Mouse (Mus musculus) left cerebral cortex, adult 2 months (tissue): ENCODE measurements at regions not wholly inside any gene's neighbourhood (a gene's known extent, or its start where the extent isn't known, plus 50 kb on each side); places are given as distances from the start of the nearest gene placed in this dataset.
"Not testable (repeated sequence)": the region's sequence is repeated elsewhere in the genome, so short reads cannot be mapped to it uniquely, and the experiment has no call there.

Experiments
- DNase-seq, 2 experiments: peaks; one replicate each; pipeline ENCODE4 v3.0.0; 2021 to 2022; ENCODE audit warnings: low spot score in 2 of 2, mixed read lengths in 1 of 2; ENCODE audit errors: extremely low spot score in 1 of 2
- H3K27ac ChIP-seq: fragments of 200-600 bp; 2 replicates; pipeline ENCODE4 v1.8.1; 2022
- H3K4me3 ChIP-seq: fragments of 200-600 bp; 2 replicates; pipeline ENCODE4 v1.8.1; 2022
- CTCF ChIP-seq: fragments of 200-600 bp; IDR thresholded peaks from 2 replicates; pipeline ENCODE4 v1.8.1; 2022; ENCODE audit warnings: antibody characterized with exemption, mild to moderate bottlenecking, moderate library complexity
- intact Hi-C: fragments of 180-260 bp; cut with DNase I; formaldehyde crosslinking; loops from one replicate; pipeline ENCODE4 v1.15.1; 2025

DNA sequence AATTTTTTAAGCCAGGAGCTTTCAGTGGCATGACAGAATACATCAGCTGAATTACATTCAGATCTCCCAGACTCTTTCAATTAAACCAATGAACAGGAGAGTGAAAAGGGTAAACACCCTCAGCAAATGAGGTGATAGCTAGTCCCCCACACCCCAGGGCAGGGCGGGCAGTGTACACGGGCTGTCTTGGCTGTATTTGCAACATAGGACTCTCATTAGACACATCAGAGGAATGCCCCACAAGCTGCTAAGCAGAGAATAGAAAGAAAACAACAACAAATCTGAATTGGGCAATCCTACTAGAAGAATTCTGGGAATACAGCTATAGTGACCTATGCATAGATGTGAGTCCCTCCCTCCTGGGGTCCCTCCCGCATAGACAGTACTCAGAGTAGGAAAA is 131.8 kb upstream of the Zfp637 start:
- Histone ChIP-seq H3K4me3 (no peak overlapping the region), H3K27ac (no peak overlapping the region)
- no peak for DNase-seq
- TF ChIP-seq CTCF, result no peak
- intact Hi-C loops, result no loop called here

DNA sequence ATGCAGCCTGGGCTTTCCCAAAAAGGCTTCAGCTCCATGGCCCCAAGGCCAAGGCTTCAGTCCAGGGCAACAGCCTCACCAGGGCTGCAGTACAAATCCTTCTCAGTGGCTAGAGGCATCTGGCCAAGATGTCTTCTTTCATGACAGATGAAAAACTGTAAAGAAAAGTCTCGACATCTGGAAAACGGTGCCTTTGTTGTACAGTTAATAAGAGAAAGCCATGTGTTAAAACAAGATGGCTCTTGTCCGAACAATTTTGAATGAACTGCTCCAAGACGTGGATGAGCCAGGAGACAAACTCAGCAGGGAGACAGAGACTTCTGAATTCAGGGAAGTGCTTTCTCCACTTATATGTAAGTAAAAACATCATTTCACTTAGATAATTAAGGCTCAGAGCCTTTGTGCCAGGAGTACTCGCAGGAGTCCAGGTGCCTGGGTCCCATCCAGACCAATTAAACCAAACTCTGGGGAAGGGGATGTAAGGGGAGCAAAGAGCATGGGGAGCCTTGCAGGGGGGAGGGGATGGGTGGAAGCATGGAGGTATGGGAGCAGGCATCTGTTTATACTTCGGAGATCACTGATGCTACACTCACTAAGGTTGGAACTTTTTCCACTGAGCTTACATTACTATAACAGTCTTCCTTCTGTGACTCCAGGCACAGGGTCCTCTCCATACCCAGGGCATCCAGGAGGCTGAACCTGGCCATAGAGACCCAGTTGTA is 125.8 kb upstream of the Zfp637 start:
- no peak for TF ChIP-seq CTCF
- no peak for DNase-seq
- Histone ChIP-seq H3K27ac (no peak overlapping the region), H3K4me3 (no peak overlapping the region)
- intact Hi-C loops, result no loop called here

DNA sequence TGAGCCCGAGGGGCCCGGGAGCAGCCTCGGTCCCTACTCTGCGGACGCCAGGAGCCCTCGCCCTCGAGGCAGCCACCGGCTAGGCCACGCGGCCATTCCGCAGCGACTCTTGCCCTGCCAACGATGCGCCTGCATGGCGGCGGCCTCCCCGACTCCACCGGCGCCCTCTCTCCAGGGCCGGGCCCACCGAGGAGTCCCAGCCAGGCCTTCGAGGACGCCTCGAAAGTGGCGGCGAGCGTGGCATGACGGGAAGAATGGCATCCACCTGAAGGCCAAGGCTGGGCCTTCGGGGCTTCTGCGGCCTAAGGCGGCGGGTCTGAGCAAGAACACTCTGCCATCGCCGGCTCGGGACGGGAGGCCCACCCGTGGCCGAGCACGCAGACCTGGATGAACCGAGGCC is 124.6 kb upstream of the Zfp637 start:
- H3K4me3 ChIP-seq, intact Hi-C loops, DNase-seq, H3K27ac ChIP-seq: not testable (repeated sequence)

DNA sequence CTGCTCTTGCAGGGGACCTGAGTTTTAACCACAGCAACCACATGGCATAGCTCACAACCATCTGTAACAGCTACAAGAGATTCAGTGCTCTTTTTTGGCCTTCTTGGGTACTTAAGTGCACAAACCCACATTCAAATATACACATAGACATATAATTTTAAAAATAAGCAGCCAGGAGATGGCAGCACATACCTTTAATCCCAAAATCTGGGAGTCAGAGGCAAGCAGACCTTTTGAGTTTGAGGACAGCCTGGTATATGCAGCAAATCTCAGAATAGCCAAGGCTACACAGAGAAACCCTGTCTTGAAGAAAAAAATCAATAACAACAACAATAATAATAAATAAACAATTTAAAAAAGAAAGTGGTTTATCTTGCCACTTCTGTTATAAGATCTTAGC is 88.6 kb upstream of the Zfp637 start:
- H3K27ac ChIP-seq, DNase-seq, H3K4me3 ChIP-seq: not testable (repeated sequence)
- intact Hi-C loops, result loop anchor here (1.0 kb wide), 1 partner anchor 73 kb away; no protein-coding TSS in a partner anchor
- peak; percentile 18 for TF ChIP-seq CTCF

DNA sequence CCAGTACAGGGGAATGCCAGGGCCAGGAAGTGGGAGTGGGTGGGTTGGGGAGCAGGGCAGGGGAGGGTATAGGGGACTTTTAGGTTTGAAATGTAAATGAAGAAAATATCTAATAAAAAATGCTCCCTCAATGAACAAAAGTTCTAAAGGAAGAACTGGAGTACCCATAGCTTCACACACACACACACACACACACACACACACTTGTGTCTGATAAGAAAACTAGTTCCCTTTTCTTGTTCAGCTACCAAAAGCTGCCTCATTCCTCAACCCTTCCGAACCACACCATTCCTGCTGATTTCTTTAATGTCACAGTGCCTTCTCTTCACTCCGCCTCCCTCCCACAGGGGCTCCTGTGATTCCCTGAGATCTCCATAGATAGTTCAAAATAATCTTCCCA is 85.3 kb upstream of the Zfp637 start:
- not testable (repeated sequence) for H3K4me3 ChIP-seq, DNase-seq, H3K27ac ChIP-seq
- intact Hi-C loops, result loop anchor here (5.0 kb wide), 1 partner anchor 588 kb away; the partner anchor contains the start of gene Cxcl12

DNA sequence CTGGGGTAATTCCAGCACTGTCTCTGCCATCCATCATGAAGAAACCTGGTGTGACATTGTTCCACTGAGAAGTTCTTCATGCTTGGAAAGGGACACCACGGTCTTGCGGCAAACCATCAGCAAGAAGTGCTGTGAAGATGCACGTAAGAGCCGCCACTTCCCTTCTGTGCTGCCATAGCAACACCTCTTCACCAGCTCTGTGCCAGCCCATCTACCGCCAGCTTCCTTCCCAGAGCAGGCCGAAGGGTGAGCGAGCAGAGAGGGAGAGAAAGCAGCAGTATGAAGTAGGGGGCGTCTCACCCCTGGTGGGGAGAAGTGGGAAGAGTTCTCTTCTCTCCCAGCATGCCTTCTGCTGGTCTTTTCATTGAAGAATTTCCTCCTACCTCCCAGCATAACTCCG is 84.8 kb upstream of the Zfp637 start:
- intact Hi-C loops, result loop anchor here (5.0 kb wide), 1 partner anchor 589 kb away; the partner anchor contains the start of gene Cxcl12
- Histone ChIP-seq H3K4me3 (no peak overlapping the region), H3K27ac (no peak overlapping the region; the same call in 1 of the 2 replicates)
- no peak for TF ChIP-seq CTCF
- no peak for DNase-seq

DNA sequence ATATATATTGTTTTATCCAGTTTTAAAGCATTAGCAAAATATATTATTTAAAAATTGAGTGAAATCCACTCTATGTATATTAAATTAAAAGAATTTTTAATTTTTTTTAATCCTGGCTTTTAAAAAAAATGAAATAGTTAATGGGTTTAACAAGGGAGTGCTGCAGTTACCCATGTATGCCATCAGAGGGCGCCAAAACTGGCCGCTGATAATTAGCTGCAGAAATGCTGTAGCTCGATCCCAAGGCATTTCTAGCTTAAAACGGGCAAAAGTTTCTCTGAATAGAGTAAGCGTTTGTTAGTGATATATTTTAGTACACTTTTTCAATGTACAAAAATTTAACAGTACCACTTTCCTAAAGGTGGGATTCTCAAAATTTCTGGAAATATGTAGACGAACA is 82.5 kb upstream of the Zfp637 start:
- intact Hi-C loops, result loop anchor here (2.0 to 5.0 kb wide), 2 partner anchors 66 to 591 kb away; partner anchors contain the start of gene Cxcl12
- TF ChIP-seq CTCF, result peak; percentile 88
- not testable (repeated sequence) for H3K27ac ChIP-seq, H3K4me3 ChIP-seq
- peak; percentile 21 to 52 for DNase-seq

DNA sequence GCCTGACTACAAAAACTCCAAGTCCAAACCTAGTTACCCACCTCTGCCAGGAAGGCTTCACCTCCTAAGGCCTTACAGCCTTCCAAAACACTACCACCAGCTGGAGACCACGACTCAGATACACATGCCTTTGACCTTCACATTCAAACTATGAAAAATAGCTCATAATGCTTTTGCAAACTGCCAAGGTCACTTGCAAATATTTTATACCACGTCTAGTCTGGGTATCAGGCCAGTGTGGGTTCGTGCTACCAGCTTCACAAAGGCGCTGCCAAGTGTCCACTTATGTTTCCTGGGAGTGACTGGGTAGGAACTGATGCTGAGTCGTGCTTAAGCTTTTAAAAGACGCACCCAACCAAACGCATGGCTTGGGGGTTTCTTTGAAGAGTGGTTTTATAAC is 69.5 kb upstream of the Zfp637 start:
- intact Hi-C loops, result no loop called here
- TF ChIP-seq CTCF, result no peak
- Histone ChIP-seq H3K4me3 (no peak overlapping the region), H3K27ac (no peak overlapping the region)
- DNase-seq, result no peak

DNA sequence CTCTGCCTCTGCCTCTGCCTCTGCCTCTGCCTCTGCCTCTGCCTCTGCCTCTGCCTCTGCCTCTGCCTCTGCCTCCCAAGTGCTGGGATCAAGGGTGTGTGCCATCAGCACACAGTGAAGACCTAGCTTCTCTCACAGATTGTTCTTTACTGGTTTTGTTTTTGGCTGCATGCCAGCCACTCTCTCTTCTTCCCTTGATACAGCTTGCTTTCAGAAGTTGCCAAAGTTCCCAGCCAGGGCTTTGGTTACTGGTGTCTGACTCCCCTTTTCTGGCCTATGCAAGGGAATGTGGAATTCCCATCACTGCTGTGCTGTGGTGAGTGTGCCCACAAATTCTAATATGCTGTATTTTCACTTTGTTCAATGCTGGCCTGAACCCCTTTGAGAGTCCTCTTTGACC is 68.6 kb upstream of the Zfp637 start:
- intact Hi-C loops, result no loop called here
- no peak for TF ChIP-seq CTCF
- no peak for DNase-seq
- H3K27ac ChIP-seq, result no peak overlapping the region
- no peak overlapping the region for H3K4me3 ChIP-seq

DNA sequence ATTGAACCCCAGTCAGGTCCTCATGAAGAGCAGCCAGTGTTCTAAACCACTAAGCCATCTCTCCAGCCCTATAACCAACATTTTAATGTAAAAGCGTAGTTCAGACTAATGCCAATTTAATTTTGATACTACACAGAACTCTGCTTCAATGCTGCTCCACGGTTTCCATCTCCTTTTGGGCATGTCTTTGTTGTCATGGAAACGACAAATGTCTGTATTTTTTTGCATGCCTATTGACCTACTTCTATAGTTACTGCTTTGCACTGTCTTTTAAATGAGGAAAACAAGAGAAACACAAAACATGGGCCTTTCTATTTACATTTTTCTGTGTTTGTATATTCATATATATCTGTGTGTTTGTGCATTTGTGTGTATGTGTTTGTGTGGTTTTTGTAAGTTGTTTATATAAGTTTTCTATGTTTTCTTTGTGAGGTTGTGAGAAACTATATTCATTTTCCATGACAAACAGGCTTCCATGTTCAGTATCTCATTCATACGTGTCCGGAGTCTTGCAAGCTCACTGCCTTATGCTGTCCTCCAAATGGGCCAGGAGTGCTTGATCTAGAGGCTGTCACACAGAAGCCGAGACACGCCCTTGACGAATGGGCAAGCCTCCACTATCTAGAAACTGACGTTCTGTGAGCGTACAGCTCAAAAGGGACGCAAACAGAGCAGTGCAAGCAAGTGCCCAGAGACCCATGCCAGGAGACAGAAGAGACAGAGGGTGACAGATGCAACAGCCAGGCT is 65.5 kb upstream of the Zfp637 start:
- Histone ChIP-seq H3K27ac (no peak overlapping the region; the same call in 1 of the 2 replicates), H3K4me3 (no peak overlapping the region)
- peak in 1 of 2 experiments; percentile 12 for DNase-seq
- no peak for TF ChIP-seq CTCF
- intact Hi-C loops, result no loop called here

DNA sequence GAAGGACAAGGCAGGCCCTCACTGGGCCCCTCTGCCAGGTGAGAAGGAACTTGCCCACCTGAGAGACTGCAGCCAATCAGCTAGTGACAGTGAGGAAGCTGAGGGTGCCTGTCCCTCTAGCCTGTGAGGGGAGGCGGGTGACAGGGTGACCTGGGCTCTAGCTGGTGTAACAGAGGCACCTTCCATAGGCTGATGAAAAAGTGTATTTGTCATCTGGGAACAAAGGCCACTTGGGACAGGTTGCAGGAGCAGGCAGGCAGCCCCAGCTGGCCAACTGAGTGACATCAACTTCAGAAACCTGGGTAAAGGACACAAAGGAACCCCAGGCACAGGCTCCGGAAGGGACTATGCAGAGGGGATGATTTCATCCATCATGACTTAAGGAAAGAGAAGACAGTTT is 63.0 kb upstream of the Zfp637 start:
- Histone ChIP-seq H3K4me3 (no peak overlapping the region), H3K27ac (no peak overlapping the region)
- DNase-seq, result no peak
- intact Hi-C loops, result no loop called here
- TF ChIP-seq CTCF, result no peak

DNA sequence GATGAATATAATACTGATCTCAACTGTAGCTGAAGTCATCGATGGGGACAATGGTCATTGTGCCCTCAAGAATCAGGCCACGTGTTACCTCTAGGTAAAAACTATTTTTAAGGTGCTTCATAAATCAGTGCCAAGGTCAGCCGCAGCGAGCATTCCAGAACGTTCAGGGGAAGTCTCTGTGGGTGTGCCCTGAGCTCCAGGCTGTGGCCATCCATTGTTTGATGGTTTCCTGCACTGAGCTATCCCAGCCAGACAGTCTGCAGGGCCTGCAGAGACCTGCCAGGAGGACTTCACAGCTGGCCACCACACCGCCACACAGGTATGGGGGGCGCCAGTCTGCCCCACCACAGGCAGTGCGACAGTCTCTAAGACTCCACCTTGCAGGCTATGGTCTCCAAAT is 62.5 kb upstream of the Zfp637 start:
- H3K4me3 ChIP-seq, result no peak overlapping the region
- TF ChIP-seq CTCF, result no peak
- no peak for DNase-seq
- intact Hi-C loops, result no loop called here
- H3K27ac ChIP-seq, result no peak overlapping the region

DNA sequence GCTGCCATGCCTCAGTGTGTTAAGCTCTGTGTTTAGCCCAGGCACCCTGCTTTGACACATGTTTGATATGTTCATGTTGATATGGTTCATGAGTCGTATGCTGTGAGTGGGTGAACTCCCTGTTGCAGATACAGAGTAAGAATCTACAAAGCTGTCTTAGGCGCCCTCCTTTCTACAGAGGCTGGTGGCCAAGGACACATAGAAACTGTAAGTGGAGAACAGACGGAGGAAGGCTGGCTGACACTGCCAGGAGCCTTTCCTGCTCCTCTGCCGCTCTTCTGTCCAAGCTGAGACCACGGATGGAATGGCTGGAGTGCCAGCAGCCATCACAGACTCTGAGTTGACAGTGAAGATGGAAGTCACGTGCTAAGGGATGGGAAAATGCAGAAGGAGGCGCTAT is 62.0 kb upstream of the Zfp637 start:
- intact Hi-C loops, result no loop called here
- Histone ChIP-seq H3K4me3 (no peak overlapping the region), H3K27ac (no peak overlapping the region)
- no peak for TF ChIP-seq CTCF
- no peak for DNase-seq
